Mouse (Mus musculus) macrophage (primary cell): Measurements from ENCODE around the gene Gprin2. TPM values are rescaled to one million over a fixed set of nuclear protein-coding genes. Genes with fewer than 3 reads are reported as not detected.

Experiments
- H3K27ac ChIP-seq: fragments of 350-480 bp; formaldehyde crosslinking; 2 replicates; pipeline ENCODE4 v1.9.0; 2021
- H3K36me3 ChIP-seq: fragments of 350-480 bp; formaldehyde crosslinking; 2 replicates; pipeline ENCODE4 v1.9.0; 2021; ENCODE audit errors: inconsistent target
- H3K4me3 ChIP-seq: fragments of 350-480 bp; formaldehyde crosslinking; 2 replicates; pipeline ENCODE4 v1.9.0; 2021; ENCODE audit errors: inconsistent target
- H3K79me2 ChIP-seq: fragments of 350-480 bp; formaldehyde crosslinking; 2 replicates; pipeline ENCODE4 v1.9.0; 2021; ENCODE audit errors: inconsistent target
- WGBS: methylation state at CpG from one replicate; pipeline ENCODE4 v1.1.7; 2026; ENCODE audit warnings: inconsistent platforms; ENCODE audit not compliant: missing documents; 5-methylcytosine and 5-hydroxymethylcytosine counted together
- polyA plus RNA-seq: library from polyadenylated mRNA; stranded (reverse); fragments of 250-400 nt; gene quantifications from 3 replicates; pipeline ENCODE4 v1.2.4, GENCODE M21; 2018; ENCODE audit warnings: inconsistent platforms
- total RNA-seq, 78 experiments: library from RNA; depleted of rRNA; stranded (reverse); fragments of 250-400 nt; gene quantifications; 1 replicate in 9 of 78; 2 replicates in 24 of 78; 3 replicates in 43 of 78; 4 replicates in 2 of 78; pipeline ENCODE4 v1.2.4; 2018; ENCODE audit warnings: inconsistent platforms in 56 of 78

Gprin2 gene
- under 1 TPM in 1 of 26 experiments, not detected in 25; 0.06 TPM for total RNA-seq (2018; cell fraction: chromatin; rRNA removed)
- not detected for total RNA-seq (2018; cell fraction: cytosol; rRNA removed)
- total RNA-seq (2018; cell fraction: nucleus; rRNA removed), result not detected
- not detected in 3 replicates for polyA plus RNA-seq

GRCm38 (mm10) chr14:34201231-34202035 lies at the start of gene Gprin2:
TSS of gene Gprin2 (minus strand) at chr14:34201653.
- Histone ChIP-seq H3K27ac (no peak within 1 kb of the TSS), H3K4me3 (no peak within 1 kb of the TSS), H3K79me2 (no peaks in the 10 kb centered on the region), H3K36me3 (no peaks in the 10 kb centered on the region)
- WGBS, result 15% methylated on average over 40 of the region's 52 CpGs

GRCm38 (mm10) chr14:34240676-34241075 lies 39.2 kb upstream of the Gprin2 start:
- Histone ChIP-seq H3K36me3 (no peaks in the 10 kb centered on the region), H3K4me3 (no peak overlapping the region), H3K79me2 (no peaks in the 10 kb centered on the region), H3K27ac (no peak overlapping the region)
- WGBS, result 89% methylated on average over 6 of the region's 6 CpGs

GRCm38 (mm10) chr14:34240263-34240662 lies 38.8 kb upstream of the Gprin2 start:
- no peaks in the 10 kb centered on the region for H3K36me3 ChIP-seq
- no peak overlapping the region for H3K27ac ChIP-seq
- H3K79me2 ChIP-seq, result no peaks in the 10 kb centered on the region
- WGBS, result 84% methylated on average over 10 of the region's 10 CpGs
- no peak overlapping the region for H3K4me3 ChIP-seq

GRCm38 (mm10) chr14:34234630-34235380 lies 33.4 kb upstream of the Gprin2 start:
- H3K36me3 ChIP-seq, result no peaks in the 10 kb centered on the region
- WGBS, result 50% methylated on average over 16 of the region's 16 CpGs
- H3K4me3 ChIP-seq, result no peak overlapping the region
- H3K79me2 ChIP-seq, result no peaks in the 10 kb centered on the region
- H3K27ac ChIP-seq, result no peak overlapping the region

GRCm38 (mm10) chr14:34233846-34234245 lies 32.4 kb upstream of the Gprin2 start:
- H3K79me2 ChIP-seq, result no peaks in the 10 kb centered on the region
- 94% methylated on average over 4 of the region's 4 CpGs for WGBS
- H3K36me3 ChIP-seq, result no peaks in the 10 kb centered on the region
- H3K4me3 ChIP-seq, result no peak overlapping the region
- H3K27ac ChIP-seq, result no peak overlapping the region

GRCm38 (mm10) chr14:34232866-34233680 lies 31.6 kb upstream of the Gprin2 start:
- no peak overlapping the region for H3K4me3 ChIP-seq
- no peaks in the 10 kb centered on the region for H3K79me2 ChIP-seq
- H3K36me3 ChIP-seq, result no peaks in the 10 kb centered on the region
- 95% methylated on average over 9 of the region's 9 CpGs for WGBS
- H3K27ac ChIP-seq, result no peak overlapping the region

GRCm38 (mm10) chr14:34232340-34232739 lies 30.9 kb upstream of the Gprin2 start:
- no peaks in the 10 kb centered on the region for H3K79me2 ChIP-seq
- H3K4me3 ChIP-seq, result no peak overlapping the region
- H3K27ac ChIP-seq, result no peak overlapping the region
- no peaks in the 10 kb centered on the region for H3K36me3 ChIP-seq
- 96% methylated on average over 7 of the region's 7 CpGs for WGBS

GRCm38 (mm10) chr14:34228830-34229506 lies 27.5 kb upstream of the Gprin2 start:
- Histone ChIP-seq H3K79me2 (no peaks in the 10 kb centered on the region), H3K4me3 (no peak overlapping the region), H3K36me3 (no peaks in the 10 kb centered on the region), H3K27ac (no peak overlapping the region)
- 98% methylated on average over 9 of the region's 10 CpGs for WGBS

- WGBS, result 64% methylated on average over 12 of the region's 12 CpGs
- Histone ChIP-seq H3K27ac (no peak overlapping the region), H3K36me3 (no peaks in the 10 kb centered on the region), H3K4me3 (no peak overlapping the region), H3K79me2 (no peaks in the 10 kb centered on the region)
Observed at GRCm38 (mm10) chr14:34227981-34228380, 26.5 kb upstream of the Gprin2 start.

GRCm38 (mm10) chr14:34226566-34226965 lies 25.1 kb upstream of the Gprin2 start:
- Histone ChIP-seq H3K36me3 (no peaks in the 10 kb centered on the region), H3K79me2 (no peaks in the 10 kb centered on the region), H3K4me3 (no peak overlapping the region), H3K27ac (no peak overlapping the region)
- WGBS, result 77% methylated on average over 4 of the region's 4 CpGs

GRCm38 (mm10) chr14:34225986-34226385 lies 24.5 kb upstream of the Gprin2 start:
- Histone ChIP-seq H3K27ac (no peak overlapping the region), H3K79me2 (no peaks in the 10 kb centered on the region), H3K36me3 (no peaks in the 10 kb centered on the region), H3K4me3 (no peak overlapping the region)
- 80% methylated on average over 9 of the region's 9 CpGs for WGBS

- no peaks in the 10 kb centered on the region for H3K79me2 ChIP-seq
- 92% methylated on average over 5 of the region's 5 CpGs for WGBS
- H3K27ac ChIP-seq, result no peak overlapping the region
- no peak overlapping the region for H3K4me3 ChIP-seq
- no peaks in the 10 kb centered on the region for H3K36me3 ChIP-seq
Observed at GRCm38 (mm10) chr14:34223362-34223898, 22.0 kb upstream of the Gprin2 start.

- Histone ChIP-seq H3K79me2 (no peaks in the 10 kb centered on the region), H3K4me3 (no peak overlapping the region), H3K27ac (no peak overlapping the region), H3K36me3 (no peaks in the 10 kb centered on the region)
- 58% methylated on average over 4 of the region's 5 CpGs for WGBS
Observed at GRCm38 (mm10) chr14:34221416-34222077, 20.1 kb upstream of the Gprin2 start.
